Mouse (Mus musculus) embryonic facial prominence, embryonic 14.5 days (tissue): ENCODE measurements around the gene Hspa12a. TPM values are rescaled to one million over a fixed set of nuclear protein-coding genes. Genes with fewer than 3 reads are reported as not detected.

Experiments used
- ATAC-seq: fragments of 200-750 bp; cut with Nextera tagmentation; 2 replicates; pipeline ENCODE4 v1.8.0; 2017; ENCODE audit warnings: low read depth, moderate number of reproducible peaks, moderate TSS enrichment
- DNase-seq: peaks from one replicate; pipeline ENCODE4 v3.0.0-alpha.2; 2015; ENCODE audit warnings: low spot score
- H3K27ac ChIP-seq: fragments of 300-500 bp; sonication (generic); replicated peaks from 2 replicates; pipeline ENCODE4 v1.5.1; 2014; ENCODE audit warnings: low read depth, mild to moderate bottlenecking, low read length, moderate library complexity
- H3K27me3 ChIP-seq: fragments of 300-500 bp; sonication (generic); replicated peaks from 2 replicates; pipeline ENCODE4 v1.6.1; 2014; ENCODE audit warnings: low read length; ENCODE audit not compliant: control insufficient read depth, insufficient read depth
- H3K36me3 ChIP-seq: fragments of 300-500 bp; sonication (generic); 2 replicates; pipeline ENCODE4 v1.6.1; 2014; ENCODE audit warnings: low read length, mixed read lengths; ENCODE audit not compliant: control insufficient read depth, insufficient read depth
- H3K4me1 ChIP-seq: fragments of 300-500 bp; sonication (generic); 2 replicates; pipeline ENCODE4 v1.6.1; 2014; ENCODE audit warnings: antibody characterized with exemption, low read length; ENCODE audit not compliant: control insufficient read depth, insufficient read depth
- H3K4me2 ChIP-seq: fragments of 300-500 bp; sonication (generic); 2 replicates; pipeline ENCODE4 v1.6.1; 2014; ENCODE audit warnings: low read depth, mild to moderate bottlenecking, low read length, moderate library complexity, mixed read lengths
- H3K4me3 ChIP-seq: fragments of 300-500 bp; sonication (generic); 2 replicates; pipeline ENCODE4 v1.5.1; 2014; ENCODE audit warnings: low read depth, mild to moderate bottlenecking, low read length
- H3K9ac ChIP-seq: fragments of 300-500 bp; sonication (generic); 2 replicates; pipeline ENCODE4 v1.6.1; 2014; ENCODE audit warnings: low read depth, mild to moderate bottlenecking, low read length, moderate library complexity, mixed read lengths
- H3K9me3 ChIP-seq: fragments of 300-500 bp; sonication (generic); 2 replicates; pipeline ENCODE4 v1.6.1; 2016; ENCODE audit warnings: low read length; ENCODE audit not compliant: control insufficient read depth
- WGBS: fragments of 180-500 bp; shearing (Covaris S2); extraction: QIAGEN DNeasy Blood & Tissue Kit; methylation state at CpG from one replicate; pipeline ENCODE4 v1.1.7; 2014; 5-methylcytosine and 5-hydroxymethylcytosine counted together
- polyA plus RNA-seq: library from polyadenylated mRNA; unstranded; fragments of >200 nt; fragmentation: Nextera tagmentation; extraction: Ambion mirVana; gene quantifications from 2 replicates; pipeline ENCODE4 v1.2.1, GENCODE M21; 2014

Hspa12a gene
- polyA plus RNA-seq, 1 experiment from 2014 or later = 5.8 TPM

GRCm38 (mm10) chr19:58832988-58833387 is 110.5 kb downstream of the Hspa12a start:
- no peak overlapping the region for H3K4me3 ChIP-seq
- ATAC-seq (no peak), DNase-seq (no peak)
- H3K4me2 ChIP-seq = no peak overlapping the region
- no peaks in the 10 kb centered on the region for H3K27me3 ChIP-seq
- no peaks in the 10 kb centered on the region for H3K36me3 ChIP-seq
- no peak overlapping the region for H3K9ac ChIP-seq
- H3K27ac ChIP-seq = no peak overlapping the region
- no peaks in the 10 kb centered on the region for H3K9me3 ChIP-seq
- H3K4me1 ChIP-seq = no peaks in the 10 kb centered on the region
- 70% methylated on average over 2 of the region's 2 CpGs for WGBS

GRCm38 (mm10) chr19:58831280-58831922 is 112.1 kb downstream of the Hspa12a start:
- ATAC-seq = no peak
- Histone ChIP-seq H3K4me1 (no peaks in the 10 kb centered on the region), H3K36me3 (no peaks in the 10 kb centered on the region), H3K4me3 (no peak overlapping the region), H3K27ac (no peak overlapping the region), H3K4me2 (no peak overlapping the region), H3K9me3 (no peaks in the 10 kb centered on the region), H3K9ac (no peak overlapping the region), H3K27me3 (no peaks in the 10 kb centered on the region)
- 74% methylated on average over 9 of the region's 9 CpGs for WGBS
- DNase-seq = no peak

- Histone ChIP-seq H3K4me2 (no peak overlapping the region), H3K27me3 (no peaks in the 10 kb centered on the region), H3K27ac (no peak overlapping the region), H3K36me3 (no peaks in the 10 kb centered on the region), H3K4me1 (no peaks in the 10 kb centered on the region), H3K9ac (no peak overlapping the region), H3K4me3 (no peak overlapping the region), H3K9me3 (no peaks in the 10 kb centered on the region)
- ATAC-seq = no peak
- no peak for DNase-seq
- WGBS = 88% methylated on average over 7 of the region's 7 CpGs
These were observed 113.3 kb downstream of the Hspa12a start for GRCm38 (mm10) chr19:58830182-58830581.

GRCm38 (mm10) chr19:58829575-58829974 is 113.9 kb downstream of the Hspa12a start:
- 81% methylated on average over 5 of the region's 5 CpGs for WGBS
- H3K27me3 ChIP-seq = no peaks in the 10 kb centered on the region
- H3K36me3 ChIP-seq = no peaks in the 10 kb centered on the region
- no peak for DNase-seq
- H3K9ac ChIP-seq = no peak overlapping the region
- no peak overlapping the region for H3K4me3 ChIP-seq
- no peaks in the 10 kb centered on the region for H3K9me3 ChIP-seq
- H3K4me2 ChIP-seq = no peak overlapping the region
- no peak for ATAC-seq
- no peaks in the 10 kb centered on the region for H3K4me1 ChIP-seq
- no peak overlapping the region for H3K27ac ChIP-seq

GRCm38 (mm10) chr19:58827656-58828055 is 115.8 kb downstream of the Hspa12a start:
- Histone ChIP-seq H3K4me1 (no peaks in the 10 kb centered on the region), H3K4me3 (no peak overlapping the region), H3K9ac (no peak overlapping the region), H3K9me3 (no peaks in the 10 kb centered on the region), H3K36me3 (no peaks in the 10 kb centered on the region), H3K27ac (no peak overlapping the region), H3K4me2 (no peak overlapping the region), H3K27me3 (no peaks in the 10 kb centered on the region)
- 66% methylated on average over 5 of the region's 7 CpGs for WGBS
- DNase-seq = no peak
- no peak for ATAC-seq

GRCm38 (mm10) chr19:58824316-58824715 is 119.1 kb downstream of the Hspa12a start:
- Histone ChIP-seq H3K9ac (no peak overlapping the region), H3K36me3 (no peaks in the 10 kb centered on the region), H3K9me3 (no peaks in the 10 kb centered on the region), H3K27ac (no peak overlapping the region), H3K4me2 (no peak overlapping the region), H3K4me3 (no peak overlapping the region), H3K27me3 (no peaks in the 10 kb centered on the region), H3K4me1 (no peaks in the 10 kb centered on the region)
- ATAC-seq = no peak
- WGBS = 61% methylated on average over 1 of the region's 1 CpGs
- DNase-seq = no peak

GRCm38 (mm10) chr19:58823301-58823700 is 120.2 kb downstream of the Hspa12a start:
- Histone ChIP-seq H3K9me3 (no peaks in the 10 kb centered on the region), H3K36me3 (no peaks in the 10 kb centered on the region), H3K9ac (no peak overlapping the region), H3K27me3 (no peaks in the 10 kb centered on the region), H3K4me2 (no peak overlapping the region), H3K4me1 (no peaks in the 10 kb centered on the region), H3K27ac (no peak overlapping the region), H3K4me3 (no peak overlapping the region)
- ATAC-seq (no peak), DNase-seq (no peak)
- 90% methylated on average over 3 of the region's 3 CpGs for WGBS

- Histone ChIP-seq H3K9ac (no peak overlapping the region), H3K4me1 (no peaks in the 10 kb centered on the region), H3K36me3 (no peaks in the 10 kb centered on the region), H3K27ac (no peak overlapping the region), H3K4me2 (no peak overlapping the region), H3K9me3 (no peaks in the 10 kb centered on the region), H3K4me3 (no peak overlapping the region), H3K27me3 (no peaks in the 10 kb centered on the region)
- no peak for ATAC-seq
- WGBS = 75% methylated on average over 20 of the region's 20 CpGs
- no peak for DNase-seq
These were observed 120.8 kb downstream of the Hspa12a start for GRCm38 (mm10) chr19:58822454-58823200.
